Mouse (Mus musculus) liver, adult 2 months (tissue): ENCODE measurements at regions not wholly inside any gene's neighbourhood (a gene's known extent, or its start where the extent isn't known, plus 50 kb on each side); places are given as distances from the start of the nearest gene placed in this dataset.

ENCODE experiments used
- DNase-seq: peaks from one replicate; pipeline ENCODE4 v3.0.0-alpha.2; 2011; ENCODE audit warnings: low read depth, low spot score; ENCODE audit errors: extremely low read depth
- H3K27ac ChIP-seq: fragments of 200-500 bp; replicated peaks from 2 replicates; pipeline ENCODE4 v1.5.1; 2012; ENCODE audit warnings: low read depth, mild to moderate bottlenecking, control low read depth, inconsistent platforms, low read length; ENCODE audit not compliant: insufficient read depth
- H3K27me3 ChIP-seq: fragments of 200-500 bp; 2 replicates; pipeline ENCODE4 v1.6.1; 2012; ENCODE audit warnings: mild to moderate bottlenecking, moderate library complexity, low read length, inconsistent platforms; ENCODE audit not compliant: control insufficient read depth, insufficient read depth
- H3K36me3 ChIP-seq: fragments of 200-500 bp; 2 replicates; pipeline ENCODE4 v1.6.1; 2012; ENCODE audit warnings: low read length, inconsistent platforms; ENCODE audit not compliant: control insufficient read depth, insufficient read depth
- H3K4me1 ChIP-seq: fragments of 200-500 bp; 2 replicates; pipeline ENCODE4 v1.6.1; 2011; ENCODE audit warnings: low read length; ENCODE audit not compliant: control insufficient read depth, insufficient read depth
- H3K4me3 ChIP-seq: fragments of 200-500 bp; 2 replicates; pipeline ENCODE4 v1.5.1; 2011; ENCODE audit warnings: low read depth, mild to moderate bottlenecking, control low read depth, low read length, moderate library complexity; ENCODE audit not compliant: insufficient read depth
- H3K79me2 ChIP-seq: fragments of 200-500 bp; 2 replicates; pipeline ENCODE4 v1.6.1; 2012; ENCODE audit warnings: inconsistent platforms, mild to moderate bottlenecking, low read length, moderate library complexity; ENCODE audit not compliant: control insufficient read depth, insufficient read depth
- H3K9ac ChIP-seq: fragments of 200-500 bp; 2 replicates; pipeline ENCODE4 v1.6.1; 2012; ENCODE audit warnings: low read depth, mild to moderate bottlenecking, control low read depth, inconsistent platforms, low read length
- CTCF ChIP-seq: fragments of 200-500 bp; IDR thresholded peaks from 2 replicates; pipeline ENCODE4 v1.5.1; 2011; ENCODE audit warnings: low read depth, low read length, control low read depth
- POLR2A ChIP-seq: fragments of 200-500 bp; IDR thresholded peaks from 2 replicates; pipeline ENCODE4 v1.6.1; 2011; ENCODE audit warnings: low read length, control low read depth; ENCODE audit not compliant: insufficient read depth; ENCODE audit errors: extremely low read depth
- WGBS: fragments of 180-500 bp; shearing (Covaris S2); methylation state at CpG from one replicate; pipeline ENCODE4 v1.1.7; 2018; 5-methylcytosine and 5-hydroxymethylcytosine counted together

DNA sequence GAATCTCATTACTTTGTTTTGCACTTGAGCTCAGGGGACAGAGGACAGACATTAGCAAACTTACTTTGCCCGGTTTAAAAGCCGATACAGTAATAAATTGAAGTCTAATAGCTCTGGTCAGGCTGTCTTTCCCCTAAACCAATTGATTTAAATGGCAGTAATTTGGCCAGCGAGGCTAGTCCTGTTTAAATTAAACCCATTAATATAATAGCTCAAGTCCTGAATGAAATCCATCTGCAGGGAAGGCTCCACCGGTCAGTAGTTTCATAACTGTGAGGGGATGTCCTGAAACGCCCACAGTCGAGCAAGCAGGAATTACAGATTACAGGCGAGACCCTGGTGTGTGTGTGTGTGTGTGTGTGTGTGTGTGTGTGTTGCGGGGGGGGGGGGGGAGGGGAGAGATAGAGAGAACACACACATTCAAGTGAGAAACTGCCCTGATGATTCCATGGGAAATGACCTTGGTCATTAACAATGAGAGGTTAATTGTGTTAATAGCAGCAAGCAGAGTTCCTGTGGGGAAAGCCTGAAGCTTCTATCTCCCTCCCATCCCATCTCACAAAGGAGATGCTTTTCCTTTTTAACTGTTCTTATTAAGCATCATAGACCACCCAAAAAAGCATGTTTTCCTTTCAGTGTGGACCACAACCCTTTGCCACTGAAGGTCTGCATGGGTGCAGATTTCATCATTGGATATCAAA, 294.0 kb upstream of the Tle4 start:
- DNase-seq, result no peak
- Histone ChIP-seq H3K27me3 (peaks cover 5% of the 10 kb centered on the region; the same call in 1 of the 2 replicates), H3K79me2 (no peaks in the 10 kb centered on the region), H3K9ac (no peak overlapping the region), H3K4me3 (no peak overlapping the region), H3K27ac (no peak overlapping the region), H3K4me1 (no peaks in the 10 kb centered on the region), H3K36me3 (no peaks in the 10 kb centered on the region)
- 52% methylated on average over 8 of the region's 8 CpGs for WGBS
- TF ChIP-seq POLR2A, result no peak
- no peak for TF ChIP-seq CTCF

DNA sequence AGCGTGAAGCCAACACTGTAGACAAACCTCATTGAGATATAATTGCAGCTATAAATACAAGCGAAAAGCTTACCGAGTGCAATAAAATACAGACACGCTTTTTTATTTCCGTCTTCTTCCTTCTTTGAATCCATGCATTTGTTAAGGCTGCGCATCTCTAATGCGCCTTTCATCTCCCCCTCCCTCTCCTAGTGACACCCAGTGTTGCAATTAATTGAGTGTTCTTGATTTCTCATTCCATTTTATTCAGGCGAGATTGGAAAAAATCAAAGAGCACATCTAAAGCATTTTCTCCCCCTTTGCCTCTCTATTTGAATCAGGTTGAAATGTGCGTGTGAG, 293.2 kb upstream of the Tle4 start:
- TF ChIP-seq CTCF (no peak), POLR2A (no peak)
- H3K79me2 ChIP-seq, result no peaks in the 10 kb centered on the region
- H3K4me1 ChIP-seq, result no peaks in the 10 kb centered on the region
- DNase-seq, result no peak
- peaks cover 5% of the 10 kb centered on the region; the same call in 1 of the 2 replicates for H3K27me3 ChIP-seq
- no peak overlapping the region for H3K27ac ChIP-seq
- H3K9ac ChIP-seq, result no peak overlapping the region
- 13% methylated on average over 9 of the region's 9 CpGs for WGBS
- H3K36me3 ChIP-seq, result no peaks in the 10 kb centered on the region
- H3K4me3 ChIP-seq, result no peak overlapping the region

DNA sequence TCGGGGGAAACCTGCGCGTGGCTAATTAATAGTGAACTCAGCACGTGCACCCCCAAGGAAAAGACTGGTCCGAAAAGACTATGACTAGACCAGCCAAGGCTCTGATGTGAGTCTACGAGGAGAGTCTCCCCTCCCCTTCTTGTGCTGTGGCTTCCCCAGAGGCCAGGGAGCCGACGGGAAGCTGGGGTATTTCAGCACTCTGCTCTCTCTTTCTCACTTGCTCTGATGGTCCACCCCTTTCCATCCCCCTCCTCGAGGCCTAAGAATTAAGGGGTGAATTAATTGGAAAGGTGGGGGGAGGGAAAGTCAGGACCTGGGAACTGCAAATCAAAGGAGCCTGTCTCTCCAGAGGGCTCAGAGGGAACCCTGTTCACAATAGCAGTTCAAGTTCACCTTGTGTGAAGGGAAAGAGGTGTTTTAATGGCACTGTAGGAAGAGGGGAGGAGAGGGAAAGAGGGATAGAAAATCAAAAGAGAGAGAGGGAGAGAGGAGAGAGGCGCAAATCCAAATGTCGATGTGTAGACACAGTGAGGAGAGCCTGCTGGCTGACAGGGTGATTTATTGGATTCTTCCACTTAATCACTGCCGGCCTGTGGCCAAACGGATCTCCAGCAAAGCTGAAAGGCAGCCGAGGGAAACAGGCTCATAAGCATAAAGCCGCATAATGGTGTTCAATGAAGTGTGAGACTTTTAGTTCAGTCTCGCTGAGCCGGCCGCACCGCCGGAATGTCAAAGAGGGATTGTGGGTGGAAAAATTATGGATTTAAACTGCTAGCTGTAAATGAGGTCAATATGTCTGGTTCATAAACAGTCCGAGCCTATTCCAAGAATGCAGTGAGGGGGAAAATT, 292.6 kb upstream of the Tle4 start:
- no peaks in the 10 kb centered on the region for H3K79me2 ChIP-seq
- no peak overlapping the region for H3K9ac ChIP-seq
- WGBS, result 9% methylated on average over 21 of the region's 21 CpGs
- no peak overlapping the region for H3K4me3 ChIP-seq
- TF ChIP-seq POLR2A (no peak), CTCF (no peak)
- H3K27ac ChIP-seq, result no peak overlapping the region
- no peaks in the 10 kb centered on the region for H3K4me1 ChIP-seq
- DNase-seq, result no peak
- peaks cover 5% of the 10 kb centered on the region; the same call in 1 of the 2 replicates for H3K27me3 ChIP-seq
- no peaks in the 10 kb centered on the region for H3K36me3 ChIP-seq

DNA sequence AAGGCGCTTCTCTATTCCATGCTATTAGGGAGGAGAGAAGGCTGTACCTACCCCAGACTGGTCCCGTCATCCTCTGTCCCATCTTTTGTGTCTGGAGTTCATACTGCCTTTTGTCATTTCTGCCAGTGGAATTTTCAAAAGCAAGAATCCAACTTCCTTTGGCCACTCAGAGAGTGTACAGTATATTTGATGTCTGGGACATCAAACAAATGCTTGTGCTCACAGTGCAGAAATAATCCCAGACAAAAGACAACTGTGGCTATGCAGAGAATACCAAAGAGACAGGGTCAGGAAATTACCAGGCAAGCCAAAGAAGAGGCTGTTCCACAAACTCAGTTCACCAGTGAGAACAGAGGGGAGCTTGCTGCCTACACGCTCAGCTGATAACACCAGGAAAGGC, 291.9 kb upstream of the Tle4 start:
- no peaks in the 10 kb centered on the region for H3K79me2 ChIP-seq
- DNase-seq, result no peak
- no peak overlapping the region for H3K9ac ChIP-seq
- peaks cover 5% of the 10 kb centered on the region; the same call in 1 of the 2 replicates for H3K27me3 ChIP-seq
- H3K4me1 ChIP-seq, result no peaks in the 10 kb centered on the region
- TF ChIP-seq POLR2A (no peak), CTCF (no peak)
- H3K4me3 ChIP-seq, result no peak overlapping the region
- H3K36me3 ChIP-seq, result no peaks in the 10 kb centered on the region
- WGBS, result 67% methylated on average over 3 of the region's 3 CpGs
- no peak overlapping the region for H3K27ac ChIP-seq

DNA sequence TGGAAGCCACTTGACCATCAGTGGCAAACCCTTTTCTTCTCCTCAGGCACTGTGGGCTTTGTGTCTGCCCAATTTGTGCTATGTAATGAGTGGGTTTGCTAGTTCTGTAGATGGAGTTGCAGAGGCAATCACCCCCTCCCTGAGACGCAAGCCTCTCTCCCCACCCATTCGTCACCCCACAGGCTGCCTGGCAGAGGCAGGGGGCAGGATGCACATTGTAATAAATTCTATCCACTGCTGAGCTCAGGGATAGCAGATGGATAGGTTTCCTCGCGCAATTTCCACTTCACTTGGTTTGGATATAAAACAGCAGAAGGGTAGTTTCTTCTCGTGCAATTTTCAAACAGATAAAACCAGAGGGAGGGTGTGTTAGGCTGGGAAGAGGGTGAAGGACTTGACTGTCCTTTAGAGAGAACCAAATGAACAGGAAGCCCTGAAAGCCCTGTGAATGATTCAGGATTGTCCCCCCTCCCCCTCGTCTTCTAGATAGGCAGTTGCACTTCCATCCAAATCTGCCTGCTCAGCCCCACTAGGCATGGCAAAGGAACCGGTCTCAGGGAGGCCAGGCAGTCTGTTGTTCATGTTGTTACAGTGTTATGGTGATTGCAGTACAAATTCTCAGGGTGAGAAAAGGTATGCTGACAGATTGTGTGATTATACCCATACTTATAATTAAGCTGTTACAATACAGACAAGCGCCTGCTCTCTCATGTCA, 286.0 kb upstream of the Tle4 start:
- Histone ChIP-seq H3K79me2 (no peaks in the 10 kb centered on the region), H3K4me3 (no peak overlapping the region), H3K9ac (no peak overlapping the region), H3K36me3 (no peaks in the 10 kb centered on the region), H3K27ac (no peak overlapping the region), H3K4me1 (no peaks in the 10 kb centered on the region), H3K27me3 (no peaks in the 10 kb centered on the region)
- no peak for TF ChIP-seq POLR2A
- TF ChIP-seq CTCF, result no peak
- WGBS, result 57% methylated on average over 8 of the region's 8 CpGs
- no peak for DNase-seq
